Mouse (Mus musculus): ENCODE data around the gene Lix1l.

Gene Lix1l

DNA sequence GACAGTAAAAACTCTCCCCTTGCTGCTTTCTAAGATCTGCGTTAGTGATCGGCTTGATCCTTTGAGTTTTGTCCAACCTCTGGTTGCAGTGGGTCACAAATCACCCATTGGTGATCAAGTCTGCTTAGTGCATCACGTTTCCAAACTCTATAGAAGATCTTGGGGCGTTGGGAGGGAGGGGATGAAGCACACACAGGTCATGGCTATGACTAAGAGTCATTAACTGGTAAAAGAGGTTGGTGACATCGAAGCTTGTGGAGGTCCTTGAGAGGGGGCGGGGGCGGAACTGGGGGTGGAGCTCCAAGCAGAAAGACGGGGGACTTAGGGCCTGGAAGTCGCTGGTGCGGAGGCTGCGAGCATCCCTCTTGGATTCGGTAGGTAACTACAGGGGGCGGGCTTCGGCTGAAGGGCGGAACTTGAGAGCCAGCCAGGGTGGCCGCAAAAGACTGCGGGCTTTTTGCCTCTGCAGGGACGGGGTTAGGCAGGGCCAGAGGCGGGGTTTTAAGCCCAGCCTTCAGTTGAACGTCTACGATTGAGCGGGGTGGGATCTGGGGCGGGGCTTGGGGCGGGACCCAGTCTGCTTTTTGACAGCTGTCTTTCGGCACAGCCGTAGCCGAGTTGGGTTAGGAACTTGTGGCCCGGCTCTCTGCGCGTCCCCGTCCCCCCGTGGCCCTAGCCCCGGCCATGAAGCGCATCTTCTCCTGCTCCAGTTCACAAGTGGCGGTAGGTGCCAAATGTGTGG is 68.9 kb downstream of the Lix1l start, which contains the start of gene Ankrd35:
Gene Ankrd35, plus strand, starts transcription at position 405 of the 742 bp plus-strand sequence.
- in situ Hi-C loops (cut with MboI; ENCODE audit: low sequenced_read_pairs) = no loop called here

GRCm38 (mm10) chr3:96671519-96671918 is 70.6 kb downstream of the Lix1l start:
- in situ Hi-C loops (cut with MboI; ENCODE audit: low sequenced_read_pairs) = no loop called here

DNA sequence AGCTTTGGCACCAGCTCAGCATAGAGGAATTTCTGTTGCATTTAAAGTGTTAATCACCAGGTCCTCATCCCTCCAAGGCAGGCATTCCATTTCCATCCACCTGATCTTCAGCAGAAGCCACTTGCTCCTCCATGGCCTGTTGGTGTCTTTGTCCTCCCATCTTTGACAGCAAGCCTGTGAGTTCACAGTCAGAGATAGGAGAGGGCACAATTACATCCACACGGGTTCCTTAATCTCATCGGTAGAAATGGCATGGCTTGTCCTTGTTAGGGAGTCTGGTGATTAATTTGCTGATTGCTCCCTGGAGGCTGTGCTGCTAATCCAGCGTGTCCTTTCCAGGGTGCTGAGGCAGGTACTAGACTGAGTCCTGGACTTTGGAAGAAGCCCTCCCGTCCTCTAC is 72.6 kb downstream of the Lix1l start:
- in situ Hi-C loops (cut with MboI; ENCODE audit: low sequenced_read_pairs) = no loop called here

- in situ Hi-C loops (cut with MboI; ENCODE audit: low sequenced_read_pairs) = no loop called here
Measured at GRCm38 (mm10) chr3:96674442-96674841, 73.5 kb downstream of the Lix1l start.

DNA sequence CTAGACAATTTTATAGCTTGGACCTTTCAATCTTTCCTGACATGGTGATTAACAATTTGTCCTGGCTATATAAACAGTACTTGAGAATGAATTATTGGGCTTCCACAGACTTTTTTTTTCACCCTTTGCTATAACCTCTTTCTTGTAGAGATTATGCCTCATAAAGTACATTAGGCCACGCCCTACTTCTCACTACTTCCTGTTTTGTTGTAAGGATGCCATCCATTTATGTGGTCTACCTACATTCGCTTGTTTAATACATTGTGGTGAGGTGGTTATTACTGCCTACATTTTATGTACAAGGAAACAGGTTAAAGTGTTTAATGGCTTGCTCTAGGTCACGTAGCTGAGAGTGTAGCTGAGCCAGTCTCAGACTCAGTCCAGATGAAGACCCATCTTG is 74.2 kb downstream of the Lix1l start:
- in situ Hi-C loops (cut with MboI; ENCODE audit: low sequenced_read_pairs) = no loop called here

GRCm38 (mm10) chr3:96675690-96676089 is 74.7 kb downstream of the Lix1l start:
- in situ Hi-C loops (cut with MboI; ENCODE audit: low sequenced_read_pairs) = no loop called here

Measured in CH12F3 (cell line).